Mouse (Mus musculus) lung, postnatal 36 days (tissue): ENCODE measurements at regions not wholly inside any gene's neighbourhood (a gene's known extent, or its start where the extent isn't known, plus 50 kb on each side); places are given as distances from the start of the nearest gene placed in this dataset.

Experiments
- DNase-seq: peaks from one replicate; pipeline ENCODE4 v3.0.0; 2022; ENCODE audit warnings: mixed read lengths

- no peak for DNase-seq
Measured at GRCm38 (mm10) chr10:98043873-98044272, 317.3 kb upstream of the C030005K15Rik start.

- no peak for DNase-seq
Measured at GRCm38 (mm10) chr10:98044579-98044978, 318.0 kb upstream of the C030005K15Rik start.

- DNase-seq = no peak
Measured at GRCm38 (mm10) chr10:98073432-98073831, 346.9 kb upstream of the C030005K15Rik start.

GRCm38 (mm10) chr10:98084881-98085280 lies 358.3 kb upstream of the C030005K15Rik start:
- DNase-seq = no peak

- no peak for DNase-seq
Measured at GRCm38 (mm10) chr10:98116296-98116695, 389.7 kb upstream of the C030005K15Rik start.

GRCm38 (mm10) chr10:98125713-98126112 lies 399.2 kb upstream of the C030005K15Rik start:
- DNase-seq = no peak

GRCm38 (mm10) chr10:98135026-98135425 lies 408.5 kb upstream of the C030005K15Rik start:
- DNase-seq = no peak

GRCm38 (mm10) chr10:98145773-98146172 lies 419.2 kb upstream of the C030005K15Rik start:
- no peak for DNase-seq

GRCm38 (mm10) chr10:98146998-98147863 lies 420.7 kb upstream of the C030005K15Rik start:
- no peak for DNase-seq

- peak; percentile 15 for DNase-seq
Measured at GRCm38 (mm10) chr10:98155982-98156381, 429.4 kb upstream of the C030005K15Rik start.

GRCm38 (mm10) chr10:98185666-98186065 lies 459.1 kb upstream of the C030005K15Rik start:
- no peak for DNase-seq

GRCm38 (mm10) chr10:98196852-98197251 lies 470.3 kb upstream of the C030005K15Rik start:
- DNase-seq = no peak

- DNase-seq = no peak
Measured at GRCm38 (mm10) chr10:98210246-98210645, 483.7 kb upstream of the C030005K15Rik start.

GRCm38 (mm10) chr10:98212876-98213587 lies 486.5 kb upstream of the C030005K15Rik start:
- DNase-seq = peak; percentile 1

GRCm38 (mm10) chr10:98231017-98231416 lies 504.5 kb upstream of the C030005K15Rik start:
- no peak for DNase-seq

GRCm38 (mm10) chr10:98231705-98232235 lies 505.2 kb upstream of the C030005K15Rik start:
- no peak for DNase-seq

- DNase-seq = no peak
Measured at GRCm38 (mm10) chr10:98248311-98248710, 521.8 kb upstream of the C030005K15Rik start.

GRCm38 (mm10) chr10:98257980-98258707 lies 531.6 kb upstream of the C030005K15Rik start:
- no peak for DNase-seq

- no peak for DNase-seq
Measured at GRCm38 (mm10) chr10:98259283-98259682, 532.7 kb upstream of the C030005K15Rik start.

GRCm38 (mm10) chr10:98268511-98268910 lies 542.0 kb upstream of the C030005K15Rik start:
- DNase-seq = no peak

- DNase-seq = no peak
Measured at GRCm38 (mm10) chr10:98291617-98292016, 565.1 kb upstream of the C030005K15Rik start.

GRCm38 (mm10) chr10:98292140-98292539 lies 565.6 kb upstream of the C030005K15Rik start:
- DNase-seq = no peak

- no peak for DNase-seq
Measured at GRCm38 (mm10) chr10:98305667-98306066, 579.1 kb upstream of the C030005K15Rik start.
